Mouse (Mus musculus) kidney, embryonic 14.5 days (tissue): Measurements from ENCODE around the gene Akna. TPM values are rescaled to one million over a fixed set of nuclear protein-coding genes. Genes with fewer than 3 reads are reported as not detected.
"Not testable (repeated sequence)": the region's sequence is repeated elsewhere in the genome, so short reads cannot be mapped to it uniquely, and the experiment has no call there.

Experiments used
- ATAC-seq: fragments of 200-750 bp; cut with Nextera tagmentation; 2 replicates; pipeline ENCODE4 v1.8.0; 2017; ENCODE audit warnings: moderate number of reproducible peaks, mild to moderate bottlenecking, moderate TSS enrichment, moderate library complexity; ENCODE audit not compliant: low FRiP score, low TSS enrichment
- H3K27ac ChIP-seq: fragments of 300-500 bp; sonication (generic); 2 replicates; pipeline ENCODE4 v1.5.1; 2014; ENCODE audit warnings: low read depth, mild to moderate bottlenecking, low read length, moderate library complexity, mixed read lengths
- H3K27me3 ChIP-seq: fragments of 300-500 bp; sonication (generic); 2 replicates; pipeline ENCODE4 v1.6.1; 2014; ENCODE audit warnings: mild to moderate bottlenecking, low read length; ENCODE audit not compliant: control insufficient read depth, insufficient read depth
- H3K36me3 ChIP-seq: fragments of 300-500 bp; sonication (generic); 2 replicates; pipeline ENCODE4 v1.6.1; 2014; ENCODE audit warnings: low read length, mixed read lengths; ENCODE audit not compliant: control insufficient read depth, insufficient read depth
- H3K4me1 ChIP-seq: fragments of 300-500 bp; sonication (generic); 2 replicates; pipeline ENCODE4 v1.6.1; 2014; ENCODE audit warnings: low read length, mixed read lengths; ENCODE audit not compliant: control insufficient read depth, insufficient read depth
- H3K4me2 ChIP-seq: fragments of 300-500 bp; sonication (generic); replicated peaks from 2 replicates; pipeline ENCODE4 v1.6.1; 2014; ENCODE audit warnings: low read depth, mild to moderate bottlenecking, low read length
- H3K4me3 ChIP-seq: fragments of 300-500 bp; sonication (generic); 2 replicates; pipeline ENCODE4 v1.5.1; 2014; ENCODE audit warnings: mild to moderate bottlenecking, low read length
- H3K9ac ChIP-seq: fragments of 300-500 bp; sonication (generic); 2 replicates; pipeline ENCODE4 v1.6.1; 2014; ENCODE audit warnings: low read depth, mild to moderate bottlenecking, low read length, moderate library complexity
- H3K9me3 ChIP-seq: fragments of 300-500 bp; sonication (generic); 2 replicates; pipeline ENCODE4 v1.6.1; 2016; ENCODE audit warnings: low read length; ENCODE audit not compliant: control insufficient read depth
- WGBS: fragments of 180-500 bp; shearing (Covaris S2); extraction: QIAGEN DNeasy Blood & Tissue Kit; methylation state at CpG from one replicate; pipeline ENCODE4 v1.1.7; 2014; 5-methylcytosine and 5-hydroxymethylcytosine counted together
- polyA plus RNA-seq: library from polyadenylated mRNA; unstranded; fragments of >200 nt; fragmentation: Nextera tagmentation; extraction: Ambion mirVana; gene quantifications from 2 replicates; pipeline ENCODE4 v1.2.1, GENCODE M21; 2014

Akna gene
- polyA plus RNA-seq, 1 experiment from 2014 or later = 7.3 TPM

GRCm38 (mm10) chr4:63338414-63339076 is 64.6 kb downstream of the Akna start:
- Histone ChIP-seq H3K4me3 (no peak overlapping the region), H3K9ac (no peak overlapping the region), H3K36me3 (no peaks in the 10 kb centered on the region), H3K4me2 (no peak overlapping the region), H3K4me1 (no peaks in the 10 kb centered on the region), H3K9me3 (no peaks in the 10 kb centered on the region), H3K27ac (no peak overlapping the region), H3K27me3 (no peaks in the 10 kb centered on the region)
- ATAC-seq = no peak
- WGBS = 62% methylated on average over 3 of the region's 3 CpGs

GRCm38 (mm10) chr4:63333403-63333802 is 69.8 kb downstream of the Akna start:
- peaks cover 3% of the 10 kb centered on the region; the same call in 1 of the 2 replicates for H3K36me3 ChIP-seq
- H3K4me2 ChIP-seq = no peak overlapping the region
- H3K4me1 ChIP-seq = no peaks in the 10 kb centered on the region
- 97% methylated on average over 4 of the region's 4 CpGs for WGBS
- no peaks in the 10 kb centered on the region for H3K27me3 ChIP-seq
- ATAC-seq = no peak
- H3K9ac ChIP-seq = no peak overlapping the region
- H3K27ac ChIP-seq = no peak overlapping the region
- no peak overlapping the region for H3K4me3 ChIP-seq
- 0 out of 2 replicates have a peak, but pooled peaks cover 2% of the 10 kb centered on the region for H3K9me3 ChIP-seq

- ATAC-seq = no peak
- Histone ChIP-seq H3K27me3 (no peaks in the 10 kb centered on the region), H3K4me3 (no peak overlapping the region), H3K4me2 (no peak overlapping the region), H3K9ac (no peak overlapping the region), H3K4me1 (no peaks in the 10 kb centered on the region), H3K36me3 (peaks cover 30% of the 10 kb centered on the region), H3K9me3 (no peaks in the 10 kb centered on the region), H3K27ac (no peak overlapping the region)
- WGBS = 84% methylated on average over 8 of the region's 8 CpGs
These were observed 79.8 kb downstream of the Akna start for GRCm38 (mm10) chr4:63323275-63323815.

GRCm38 (mm10) chr4:63319566-63319965 is 83.6 kb downstream of the Akna start:
- H3K4me1 ChIP-seq, H3K4me3 ChIP-seq, ATAC-seq, H3K9me3 ChIP-seq, H3K9ac ChIP-seq, H3K27me3 ChIP-seq, H3K4me2 ChIP-seq, H3K27ac ChIP-seq: not testable (repeated sequence)
- peaks cover 39% of the 10 kb centered on the region for H3K36me3 ChIP-seq
- 18% methylated on average over 3 of the region's 3 CpGs for WGBS

Other genes starting within 250 kb of the Akna start
- 1.2 and 1.6 TPM in 2 replicates for gene Ambp, start 248.6 kb downstream of the Akna start, polyA plus RNA-seq
- gene Kif12, start 231.2 kb downstream of the Akna start, polyA plus RNA-seq = 60.0 and 70.3 TPM in 2 replicates
- 8.8 and 10.6 TPM in 2 replicates for gene Col27a1, start 189.3 kb downstream of the Akna start, polyA plus RNA-seq
- gene Orm1, start 58.8 kb downstream of the Akna start, polyA plus RNA-seq = not detected in 2 replicates
- not detected in 2 replicates for gene Orm3, start 47.2 kb downstream of the Akna start, polyA plus RNA-seq
- gene Orm2, start 40.9 kb downstream of the Akna start, polyA plus RNA-seq = not detected in 2 replicates
- 8.0 and 8.7 TPM in 2 replicates for gene Whrn, start 92.6 kb upstream of the Akna start, polyA plus RNA-seq
- 264 and 332 TPM in 2 replicates for gene Atp6v1g1, start 141.4 kb upstream of the Akna start, polyA plus RNA-seq
- 4.6 and 7.9 TPM in 2 replicates for gene Tmem268, start 155.4 kb upstream of the Akna start, polyA plus RNA-seq
- not detected in 2 replicates for gene Gm11213, start 201.9 kb upstream of the Akna start, polyA plus RNA-seq
- not detected in 2 replicates for gene Tex48, start 219.1 kb upstream of the Akna start, polyA plus RNA-seq